Mouse (Mus musculus): ENCODE data around the gene Cebpb.
A peak's percentile ranks its signal among the peaks of the same experiment; 100 is the strongest.

DNA sequence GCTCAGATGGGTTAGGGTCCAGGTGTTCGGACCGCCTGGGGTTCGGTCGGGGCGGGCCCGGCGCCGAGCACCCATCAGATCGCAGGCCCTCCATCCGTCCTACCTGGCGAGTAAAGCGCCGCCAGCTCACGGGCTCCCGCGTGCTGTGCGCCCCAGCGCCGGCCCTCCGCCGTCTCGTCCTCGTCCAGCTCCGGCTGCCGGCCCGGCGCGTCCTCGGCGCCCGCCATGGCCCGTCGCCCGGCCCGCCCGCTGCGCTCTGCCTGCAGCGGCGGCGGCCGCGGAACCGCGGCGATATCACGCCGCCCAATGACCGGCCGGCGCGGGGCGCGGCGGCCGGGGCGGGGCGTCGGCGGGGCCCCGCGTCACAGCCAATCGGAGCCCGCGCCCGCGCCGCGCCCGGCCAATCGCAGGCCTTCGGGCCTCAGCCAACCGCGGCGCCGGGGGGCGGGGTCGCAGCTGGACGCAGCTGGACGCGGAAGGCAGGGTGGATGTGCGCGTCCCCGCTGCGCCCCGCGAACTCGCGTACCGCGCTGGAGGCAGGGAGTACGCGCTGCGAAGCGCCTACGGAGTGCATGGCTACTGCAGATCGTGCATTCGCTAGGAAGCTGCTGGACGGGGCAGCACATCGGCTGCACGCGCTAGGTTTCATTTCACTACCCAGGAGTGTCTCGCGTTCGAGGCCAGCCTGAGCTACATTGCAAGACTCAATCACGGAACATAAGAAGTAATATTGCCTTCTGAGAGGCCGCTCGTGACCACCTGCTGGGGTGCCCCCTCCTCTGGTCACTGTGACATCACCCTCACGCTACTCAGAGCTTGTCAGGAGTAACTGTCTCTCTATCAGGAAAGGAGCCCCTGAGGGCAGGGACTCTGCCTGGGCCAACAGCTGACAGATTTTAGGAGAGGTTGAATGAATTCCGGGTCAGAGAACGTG, 27.2 kb upstream of the Cebpb start, which contains the start of gene Gm20431:
- TF ChIP-seq CTCF (IDR thresholded peaks at IDR 0.05; ENCODE audit: insufficient read depth, low read depth, low read length) (no peak), POLR2A (IDR thresholded peaks at IDR 0.05; ENCODE audit: insufficient read depth, low read depth, low read length) (peak; percentile 96)

All from olfactory bulb, adult 2 months (tissue).